Mouse (Mus musculus) ES-Bruce4 (cell line): ENCODE measurements around the gene Sdhaf2.

Experiments
- EP300 ChIP-seq: IDR thresholded peaks from 2 replicates; pipeline ENCODE4 v1.6.1; 2011; ENCODE audit warnings: low read depth, low read length; ENCODE audit not compliant: insufficient read depth
- POLR2A ChIP-seq: IDR thresholded peaks from one replicate; pipeline ENCODE4 v1.8.1; 2011; ENCODE audit warnings: low read length; ENCODE audit not compliant: insufficient read depth

DNA sequence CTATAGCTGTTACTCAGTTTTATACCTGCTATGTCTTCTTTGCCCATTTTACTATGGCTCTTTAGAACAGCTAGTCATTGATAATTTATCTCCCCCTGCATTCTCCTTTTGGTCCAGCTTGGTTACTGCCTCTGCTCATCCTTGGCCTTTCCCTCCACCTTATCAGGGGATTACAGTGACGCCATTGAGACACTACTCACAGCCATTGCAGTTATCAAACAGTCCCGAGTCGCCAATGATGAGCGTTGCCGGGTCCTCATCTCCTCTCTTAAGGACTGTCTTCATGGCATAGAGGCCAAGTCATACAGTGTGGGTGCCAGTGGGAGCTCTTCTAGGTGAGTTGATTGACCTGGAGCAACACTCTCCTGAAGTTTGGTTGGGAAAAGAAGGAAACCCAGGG lies 13.5 kb upstream of the Sdhaf2 start:
- TF ChIP-seq EP300 (no peak), POLR2A (no peak)
